In genomic region chr14:72116842-72117241, GRCm38 (mm10) we compare ENCODE assay signal across 13 mouse cellular contexts.
DNase-seq lines count a peak whose midpoint lies in the region; ATAC-seq lines count a peak whose summit lies in the region.
"Had no signal": no experiment of that assay in that cellular context is flagged by ENCODE, and none has a peak within 500 bp of the region (broad histone marks: within the 10 kb centered on the region; RNA-seq: fewer than 3 reads in every experiment).

No protein-coding gene starts in this region.

- H3K27ac ChIP-seq in hindbrain, embryonic 16.5 days (ENCODE audit: low read depth, low read length), result no peak overlapping the region
- H3K27ac ChIP-seq in hindbrain, embryonic 13.5 days, result no peak overlapping the region
- H3K27ac ChIP-seq in intestine, embryonic 15.5 days, result no peak overlapping the region
- H3K27ac ChIP-seq: embryonic facial prominence, embryonic 12.5 days; neural tube, embryonic 12.5 days had no signal

- H3K27me3 ChIP-seq in hindbrain, embryonic 16.5 days (replicated peaks; ENCODE audit: control insufficient read depth, insufficient read depth, low read length), result no peaks in the 10 kb centered on the region
- no peaks in the 10 kb centered on the region for H3K27me3 ChIP-seq in hindbrain, embryonic 13.5 days
- no peaks in the 10 kb centered on the region for H3K27me3 ChIP-seq in intestine, embryonic 15.5 days (replicated peaks)
- H3K27me3 ChIP-seq: embryonic facial prominence, embryonic 12.5 days; neural tube, embryonic 12.5 days had no signal

- ATAC-seq in hindbrain, embryonic 16.5 days, result peak; percentile 82
- no peak for ATAC-seq in hindbrain, embryonic 13.5 days (ENCODE audit: low FRiP score)
- ATAC-seq in intestine, embryonic 15.5 days, result no peak

- H3K9me3 ChIP-seq in hindbrain, embryonic 16.5 days (ENCODE audit: control insufficient read depth, low read length), result no peaks in the 10 kb centered on the region
- H3K9me3 ChIP-seq in hindbrain, embryonic 13.5 days, result no peaks in the 10 kb centered on the region
- no peaks in the 10 kb centered on the region for H3K9me3 ChIP-seq in intestine, embryonic 15.5 days
- H3K9me3 ChIP-seq: embryonic facial prominence, embryonic 12.5 days; neural tube, embryonic 12.5 days had no signal

- H3K36me3 ChIP-seq in hindbrain, embryonic 16.5 days (ENCODE audit: control insufficient read depth, insufficient read depth, low read length), result no peaks in the 10 kb centered on the region
- no peaks in the 10 kb centered on the region for H3K36me3 ChIP-seq in hindbrain, embryonic 13.5 days
- H3K36me3 ChIP-seq in intestine, embryonic 15.5 days, result no peaks in the 10 kb centered on the region
- H3K36me3 ChIP-seq: embryonic facial prominence, embryonic 12.5 days; neural tube, embryonic 12.5 days had no signal

- H3K9ac ChIP-seq in hindbrain, embryonic 16.5 days (ENCODE audit: low read depth, low read length), result no peak overlapping the region
- H3K9ac ChIP-seq in hindbrain, embryonic 13.5 days, result no peak overlapping the region
- H3K9ac ChIP-seq in intestine, embryonic 15.5 days, result no peak overlapping the region
- H3K9ac ChIP-seq: embryonic facial prominence, embryonic 12.5 days; neural tube, embryonic 12.5 days had no signal

- WGBS in hindbrain, embryonic 16.5 days, result 42% methylated on average over 4 of the region's 4 CpGs
- 60% methylated on average over 4 of the region's 4 CpGs for WGBS in hindbrain, embryonic 13.5 days
- WGBS in intestine, embryonic 15.5 days, result 79% methylated on average over 4 of the region's 4 CpGs

- H3K4me3 ChIP-seq in hindbrain, embryonic 16.5 days (ENCODE audit: low read length), result no peak overlapping the region
- H3K4me3 ChIP-seq in hindbrain, embryonic 13.5 days, result no peak overlapping the region
- H3K4me3 ChIP-seq in intestine, embryonic 15.5 days (replicated peaks), result no peak overlapping the region
- H3K4me3 ChIP-seq: embryonic facial prominence, embryonic 12.5 days; neural tube, embryonic 12.5 days had no signal

- H3K4me2 ChIP-seq in hindbrain, embryonic 16.5 days (ENCODE audit: low read length), result no peak overlapping the region
- no peak overlapping the region for H3K4me2 ChIP-seq in hindbrain, embryonic 13.5 days
- no peak overlapping the region for H3K4me2 ChIP-seq in intestine, embryonic 15.5 days (replicated peaks)
- H3K4me2 ChIP-seq: embryonic facial prominence, embryonic 12.5 days; neural tube, embryonic 12.5 days had no signal

- H3K4me1 ChIP-seq in hindbrain, embryonic 16.5 days (ENCODE audit: control insufficient read depth, insufficient read depth, low read depth, low read length), result no peaks in the 10 kb centered on the region
- H3K4me1 ChIP-seq in hindbrain, embryonic 13.5 days (replicated peaks), result no peaks in the 10 kb centered on the region
- H3K4me1 ChIP-seq in intestine, embryonic 15.5 days (replicated peaks), result no peaks in the 10 kb centered on the region
- H3K4me1 ChIP-seq: neural tube, embryonic 12.5 days had no signal

- DNase-seq in brain, adult 2 months (ENCODE audit: low read depth, low spot score), result peak; percentile 64
- peak; percentile 41 to 48 for DNase-seq in cerebellum, adult 18-20 months
- peak; percentile 11 for DNase-seq in heart, postnatal 4 days
- DNase-seq in urinary bladder, postnatal 25 days (ENCODE audit: low spot score), result no peak
- DNase-seq in lung, postnatal 25 days (ENCODE audit: low spot score), result no peak
- DNase-seq: adrenal gland, adult 8-10 months; gastrocnemius, postnatal 25 days; lung, postnatal 36 days had no signal

Comparison
In these comparisons a context has a peak if more than half of its experiments do, and no peak if none do; other contexts are left out.
1. DNase-seq: peak in brain, adult 2 months (single experiment), cerebellum, adult 18-20 months (2 of 2) and heart, postnatal 4 days (single experiment); none in urinary bladder, postnatal 25 days (single experiment) and lung, postnatal 25 days (single experiment).